Mouse (Mus musculus) E14TG2a.4 (cell line): ENCODE measurements at regions not wholly inside any gene's neighbourhood (a gene's known extent, or its start where the extent isn't known, plus 50 kb on each side); places are given as distances from the start of the nearest gene placed in this dataset.

Source experiments
- H3K27me3 ChIP-seq: 2 replicates; pipeline ENCODE4 v1.6.1; 2014; ENCODE audit warnings: low read length, control low read depth; ENCODE audit not compliant: insufficient read depth
- H3K36me3 ChIP-seq: 2 replicates; pipeline ENCODE4 v1.6.1; 2014; ENCODE audit warnings: low read length, control low read depth; ENCODE audit not compliant: insufficient read depth
- H3K4me1 ChIP-seq: replicated peaks from 2 replicates; pipeline ENCODE4 v1.6.1; 2014; ENCODE audit warnings: low read depth, low read length, control low read depth
- H3K4me3 ChIP-seq: replicated peaks from 2 replicates; pipeline ENCODE4 v1.5.1; 2014; ENCODE audit warnings: mild to moderate bottlenecking, low read length
- H3K9me3 ChIP-seq: 2 replicates; pipeline ENCODE4 v1.6.1; 2014; ENCODE audit warnings: low read length, control low read depth
- CTCF ChIP-seq: conservative IDR thresholded peaks from 2 replicates; pipeline ENCODE4 v1.5.1; 2014; ENCODE audit warnings: low read length
- NANOG ChIP-seq: IDR thresholded peaks from 2 replicates; pipeline ENCODE4 v1.6.1; 2014; ENCODE audit warnings: borderline replicate concordance, low read length, mixed read lengths
- POU5F1 ChIP-seq: IDR thresholded peaks from 2 replicates; pipeline ENCODE4 v1.6.1; 2014; ENCODE audit warnings: low read length, borderline replicate concordance

GRCm38 (mm10) chr15:41193240-41193639, 1059.1 kb downstream of the 9330182O14Rik start:
- H3K27me3 ChIP-seq = no peaks in the 10 kb centered on the region
- peaks cover 15% of the 10 kb centered on the region for H3K9me3 ChIP-seq
- TF ChIP-seq NANOG (no peak), CTCF (peak; percentile 72), POU5F1 (no peak)
- peaks cover 12% of the 10 kb centered on the region for H3K4me1 ChIP-seq
- no peaks in the 10 kb centered on the region for H3K36me3 ChIP-seq
- H3K4me3 ChIP-seq = no peak overlapping the region

GRCm38 (mm10) chr15:41223801-41224200, 1089.6 kb downstream of the 9330182O14Rik start:
- Histone ChIP-seq H3K9me3 (peaks cover 28% of the 10 kb centered on the region), H3K36me3 (no peaks in the 10 kb centered on the region), H3K27me3 (no peaks in the 10 kb centered on the region), H3K4me1 (0 out of 2 replicates have a peak, but pooled peaks cover 6% of the 10 kb centered on the region), H3K4me3 (no peak overlapping the region)
- TF ChIP-seq POU5F1 = no peak
- TF ChIP-seq CTCF = no peak
- TF ChIP-seq NANOG = no peak

GRCm38 (mm10) chr15:41232406-41233060, 1098.4 kb downstream of the 9330182O14Rik start:
- no peaks in the 10 kb centered on the region for H3K4me1 ChIP-seq
- no peaks in the 10 kb centered on the region for H3K27me3 ChIP-seq

More at GRCm38 (mm10) chr15:41232406-41233060, 1098.4 kb downstream of the 9330182O14Rik start:
- peaks cover 33% of the 10 kb centered on the region for H3K9me3 ChIP-seq
- TF ChIP-seq NANOG = peak; percentile 43; the same call in 1 of the 2 replicates
- TF ChIP-seq CTCF = no peak
- H3K36me3 ChIP-seq = no peaks in the 10 kb centered on the region
- H3K4me3 ChIP-seq = no peak overlapping the region
